Mouse (Mus musculus) CH12.LX (cell line): ENCODE data around the gene Ccdc62. TPM values are rescaled to one million over a fixed set of nuclear protein-coding genes. Genes with fewer than 3 reads are reported as not detected.

Experiments used
- DNase-seq: peaks from one replicate; pipeline ENCODE4 v3.0.0-alpha.2; 2013; ENCODE audit errors: extremely low read depth
- H3K27ac ChIP-seq: 2 replicates; pipeline ENCODE4 v1.5.1; 2012; ENCODE audit warnings: low read depth, mild to moderate bottlenecking, control low read depth, moderate library complexity; ENCODE audit not compliant: insufficient read depth
- H3K27me3 ChIP-seq: replicated peaks from 2 replicates; pipeline ENCODE3; 2012; ENCODE audit warnings: inconsistent platforms
- H3K36me3 ChIP-seq, 2 experiments: replicated peaks in 1 of 2; 2 replicates each; pipeline versions ENCODE3 to v1.6.1; 2012; ENCODE audit warnings: inconsistent platforms in 1 of 2, low read length in 1 of 2, mild to moderate bottlenecking in 1 of 2, mixed read lengths in 1 of 2, moderate library complexity in 1 of 2; ENCODE audit not compliant: control insufficient read depth in 1 of 2, insufficient read depth in 1 of 2
- H3K4me1 ChIP-seq, 2 experiments: 2 replicates each; pipeline ENCODE4 v1.6.1; 2012; ENCODE audit warnings: inconsistent platforms in 1 of 2, moderate library complexity in 1 of 2; ENCODE audit not compliant: insufficient read depth in 2 of 2, control insufficient read depth in 1 of 2
- H3K4me2 ChIP-seq: 2 replicates; pipeline ENCODE4 v1.6.1; 2012; ENCODE audit warnings: low read depth, mild to moderate bottlenecking, control low read depth; ENCODE audit not compliant: poor library complexity, insufficient read depth, severe bottlenecking
- H3K4me3 ChIP-seq, 3 experiments: fragments of 150-350 bp in 1 of 3; sonication (generic) in 1 of 3; replicated peaks in 1 of 3; 2 replicates each; pipeline versions ENCODE3 to v1.5.1; 2011 to 2012; ENCODE audit warnings: low read depth in 2 of 3, low read length in 2 of 3, mild to moderate bottlenecking in 2 of 3, moderate library complexity in 2 of 3, control low read depth in 1 of 3, improper control_type of control experiment in 1 of 3, inconsistent platforms in 1 of 3, mixed read lengths in 1 of 3; ENCODE audit not compliant: poor library complexity in 1 of 3
- H3K79me2 ChIP-seq: replicated peaks from 2 replicates; pipeline ENCODE4 v1.6.1; 2012; ENCODE audit warnings: mild to moderate bottlenecking, moderate library complexity; ENCODE audit not compliant: control insufficient read depth, poor library complexity, insufficient read depth, severe bottlenecking; ENCODE audit errors: extremely low read depth
- H3K9ac ChIP-seq: 2 replicates; pipeline ENCODE4 v1.6.1; 2012; ENCODE audit warnings: low read depth, mild to moderate bottlenecking, control low read depth, moderate library complexity; ENCODE audit not compliant: insufficient read depth
- H3K9me3 ChIP-seq: replicated peaks from 2 replicates; pipeline ENCODE3; 2012; ENCODE audit warnings: low read length, inconsistent platforms, mixed read lengths
- BHLHE40 ChIP-seq: IDR thresholded peaks from 2 replicates; pipeline ENCODE4 v1.6.1; 2011; ENCODE audit warnings: mild to moderate bottlenecking, low read depth, low read length, improper control_type of control experiment
- CHD1 ChIP-seq: IDR thresholded peaks from 2 replicates; pipeline ENCODE4 v1.6.1; 2012; ENCODE audit warnings: low read depth, low read length, improper control_type of control experiment, inconsistent platforms
- CTCF ChIP-seq, 2 experiments: IDR thresholded peaks in 1 of 2; conservative IDR thresholded peaks in 1 of 2; 2 replicates each; pipeline ENCODE4 v1.5.1; 2011 to 2012; ENCODE audit warnings: low read depth in 2 of 2, low read length in 2 of 2, improper control_type of control experiment in 1 of 2, inconsistent platforms in 1 of 2, mild to moderate bottlenecking in 1 of 2, moderate library complexity in 1 of 2
- EP300 ChIP-seq: IDR thresholded peaks from 2 replicates; pipeline ENCODE4 v1.6.1; 2011; ENCODE audit warnings: low read length, improper control_type of control experiment
- ETS1 ChIP-seq: conservative IDR thresholded peaks from 2 replicates; pipeline ENCODE4 v1.6.1; 2012; ENCODE audit warnings: low read depth, mild to moderate bottlenecking, inconsistent platforms, low read length, improper control_type of control experiment, moderate library complexity
- GABPA ChIP-seq: IDR thresholded peaks from 2 replicates; pipeline ENCODE4 v1.6.1; 2012; ENCODE audit warnings: low read depth, low read length, improper control_type of control experiment, inconsistent platforms; ENCODE audit not compliant: insufficient replicate concordance
- JUN ChIP-seq: IDR thresholded peaks from 2 replicates; pipeline ENCODE4 v1.6.1; 2011; ENCODE audit warnings: low read depth, mild to moderate bottlenecking, low read length, improper control_type of control experiment, moderate library complexity; ENCODE audit not compliant: insufficient read depth
- MAZ ChIP-seq: IDR thresholded peaks from 2 replicates; pipeline ENCODE4 v1.6.1; 2012; ENCODE audit warnings: low read depth, mild to moderate bottlenecking, inconsistent platforms, low read length, improper control_type of control experiment, moderate library complexity
- MYC ChIP-seq: IDR thresholded peaks from 2 replicates; pipeline ENCODE4 v1.6.1; 2011; ENCODE audit warnings: low read depth, mild to moderate bottlenecking, improper control_type of control experiment, low read length
- POLR2AphosphoS2 ChIP-seq: IDR thresholded peaks from 2 replicates; pipeline ENCODE4 v1.6.1; 2011; ENCODE audit warnings: low read depth, low read length, improper control_type of control experiment
- TCF12 ChIP-seq: IDR thresholded peaks from 2 replicates; pipeline ENCODE4 v1.6.1; 2014; ENCODE audit warnings: low read depth, mild to moderate bottlenecking, inconsistent platforms, low read length, improper control_type of control experiment
- UBTF ChIP-seq: IDR thresholded peaks from 2 replicates; pipeline ENCODE4 v1.6.1; 2012; ENCODE audit warnings: low read depth, mild to moderate bottlenecking, inconsistent platforms, low read length, improper control_type of control experiment, moderate library complexity
- USF2 ChIP-seq: conservative IDR thresholded peaks from 2 replicates; pipeline ENCODE4 v1.6.1; 2011; ENCODE audit warnings: low read depth, low read length, improper control_type of control experiment
- ZC3H11A ChIP-seq: IDR thresholded peaks from 2 replicates; pipeline ENCODE4 v1.6.1; 2012; ENCODE audit warnings: low read depth, mild to moderate bottlenecking, inconsistent platforms, low read length, improper control_type of control experiment
- ZNF384 ChIP-seq: IDR thresholded peaks from 2 replicates; pipeline ENCODE4 v1.6.1; 2012; ENCODE audit warnings: low read depth, low read length, improper control_type of control experiment, inconsistent platforms
- dilution Hi-C: fragments of 300-500 bp; cut with MboI; formaldehyde crosslinking; loops from 2 replicates; pipeline ENCODE4 v1.14.3; 2020; ENCODE audit warnings: low sequenced_read_pairs; ENCODE audit not compliant: extremely low pct_unique_long_range_greater_than_20kb, extremely low pct_ligation_motif_present
- in situ Hi-C: fragments of 300-500 bp; cut with MboI; formaldehyde crosslinking; loops from 3 replicates; pipeline ENCODE4 v1.14.3; 2019; ENCODE audit warnings: low sequenced_read_pairs, low pct_ligation_motif_present, low pct_unique_long_range_greater_than_20kb, mixed read lengths
- polyA plus RNA-seq: library from polyadenylated mRNA; unstranded; fragments of >175 nt; gene quantifications from 2 replicates; pipeline ENCODE4 v1.2.1, GENCODE M21; 2012; ENCODE audit warnings: low read depth; ENCODE audit not compliant: insufficient read length
- total RNA-seq, 2 experiments: library from RNA; depleted of rRNA; stranded (reverse); fragments of 300-350 nt in 1 of 2; fragments of >200 nt in 1 of 2; gene quantifications; 2 replicates each; pipeline ENCODE4 v1.2.3; 2012 to 2014

Gene Ccdc62
- total and polyA plus RNA-seq, 3 experiments, result 1.6 to 5.3 (median 2.0) TPM

DNA sequence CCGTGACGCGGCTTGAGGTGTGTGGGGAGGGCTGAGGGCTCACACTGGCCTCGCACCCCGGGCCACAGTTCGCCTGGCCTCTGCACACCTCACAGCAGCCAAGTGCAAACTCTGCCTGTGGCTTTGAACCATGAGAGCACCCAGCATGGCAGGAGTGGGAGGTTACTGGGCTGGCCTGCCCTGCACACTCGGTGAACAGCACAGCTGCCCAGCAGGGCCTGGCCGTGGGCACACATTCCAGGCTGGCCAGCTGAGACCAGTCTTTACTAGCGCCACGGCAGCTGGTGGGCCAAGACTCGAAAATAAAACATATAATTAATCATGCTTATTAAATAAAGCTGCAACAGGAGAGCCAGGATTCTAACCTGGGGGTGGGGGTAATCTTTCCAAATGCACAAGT lies 75.1 kb downstream of the Ccdc62 start:
- peaks cover 83 to 97% of the 10 kb centered on the region in 2 experiments for H3K36me3 ChIP-seq

DNA sequence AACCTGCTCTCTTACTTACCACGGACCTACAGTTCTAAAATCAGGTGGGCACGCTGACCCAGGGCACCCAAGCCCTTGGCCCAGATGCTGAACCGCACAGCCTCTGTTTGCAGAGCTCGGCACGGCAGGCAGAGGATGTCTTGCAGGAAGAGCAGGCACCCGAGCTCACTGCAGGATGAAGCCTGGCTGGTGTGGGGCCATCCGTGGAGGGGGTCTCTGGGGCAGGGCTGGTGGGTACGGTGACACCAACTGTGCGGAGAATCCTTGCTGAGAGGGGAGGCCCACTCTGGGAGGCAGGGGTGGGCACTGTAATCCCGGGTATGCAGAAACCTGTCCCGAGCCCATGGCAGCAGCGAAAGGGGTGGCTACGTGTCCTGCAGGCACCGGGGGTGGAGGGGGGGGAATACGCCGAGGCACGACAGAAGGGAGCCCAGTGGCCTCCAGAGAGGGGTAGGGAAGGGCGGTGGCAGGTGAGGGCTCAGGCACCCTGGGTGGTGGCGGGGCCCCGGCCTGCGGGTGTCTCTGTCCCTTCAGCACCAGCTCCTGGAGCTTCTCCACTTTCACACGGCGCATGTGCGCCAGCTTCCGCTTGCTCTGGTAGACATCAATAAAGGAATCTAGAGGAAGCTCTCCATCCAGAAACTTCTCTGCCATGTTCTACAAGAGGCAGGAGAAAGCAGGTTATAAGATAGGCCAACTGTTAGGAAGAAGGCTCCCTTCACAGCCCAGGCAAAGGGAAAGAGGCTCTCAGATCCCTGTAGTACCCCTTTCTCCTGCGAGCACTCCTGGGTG lies 75.8 kb downstream of the Ccdc62 start:
- Histone ChIP-seq H3K4me1 (peaks cover 11 to 60% of the 10 kb centered on the region in 2 experiments), H3K36me3 (peaks cover 76 to 93% of the 10 kb centered on the region in 2 experiments), H3K27me3 (no peaks in the 10 kb centered on the region), H3K79me2 (no peaks in the 10 kb centered on the region), H3K27ac (peak overlapping the region; percentile 11; the same call in 1 of the 2 replicates), H3K4me3 (no peak overlapping the region), H3K9ac (no peak overlapping the region), H3K4me2 (no peak overlapping the region), H3K9me3 (no peaks in the 10 kb centered on the region)
- dilution Hi-C loops (no loop called here), in situ Hi-C loops (no loop called here)
- TF ChIP-seq CTCF (conservative IDR thresholded peaks at IDR 0.05 in 1 of 2, IDR thresholded peaks at IDR 0.05 in 1 of 2; ENCODE audit: low read depth in 2 of 2, low read length in 2 of 2) (0 out of 4 replicates have a peak, but pooled peaks of 1 of the 2 experiments have one; percentile 5), USF2 (no peak)
- no peak for DNase-seq

More for the DNA sequence above, 75.1 kb downstream of the Ccdc62 start:
- Histone ChIP-seq H3K4me3 (no peak overlapping the region), H3K9ac (no peak overlapping the region), H3K27me3 (no peaks in the 10 kb centered on the region), H3K79me2 (no peaks in the 10 kb centered on the region), H3K27ac (no peak overlapping the region), H3K4me2 (no peak overlapping the region), H3K9me3 (no peaks in the 10 kb centered on the region), H3K4me1 (peaks cover 12 to 60% of the 10 kb centered on the region in 2 experiments)
- in situ Hi-C loops (no loop called here), dilution Hi-C loops (no loop called here)
- no peak for DNase-seq
- TF ChIP-seq ZC3H11A (no peak), TCF12 (no peak), GABPA (no peak), POLR2AphosphoS2 (no peak), UBTF (no peak), USF2 (no peak), MAZ (no peak), EP300 (no peak), ZNF384 (no peak), CHD1 (no peak), JUN (no peak)

DNA sequence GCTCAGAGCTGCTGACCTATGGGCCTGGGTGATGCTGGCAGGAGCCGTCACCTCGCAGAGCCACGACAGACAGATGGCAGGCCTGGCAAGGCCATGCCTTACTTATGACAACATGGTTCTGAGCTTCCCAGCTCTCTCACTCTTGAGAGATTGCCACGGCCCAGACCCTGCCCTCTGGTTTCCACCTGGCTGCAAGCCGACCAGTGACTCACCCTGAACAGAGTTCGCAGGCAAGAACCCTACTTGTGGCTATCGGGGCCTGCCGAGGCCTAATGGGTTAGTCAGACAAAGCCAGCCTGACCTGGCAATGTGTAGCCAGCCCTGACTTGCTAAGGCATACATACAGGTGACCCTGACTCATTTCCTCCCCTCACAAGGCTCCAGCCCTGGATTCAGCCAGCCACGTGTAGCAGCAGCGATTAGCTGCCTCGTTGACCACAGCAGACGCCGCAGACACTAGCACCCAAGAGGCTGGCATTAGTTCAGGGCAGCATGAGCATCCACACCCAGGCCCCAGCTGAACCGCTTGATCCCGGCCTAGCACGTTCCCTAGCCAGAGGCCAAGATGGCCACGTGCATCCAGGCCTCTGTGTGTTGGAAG lies 76.5 kb downstream of the Ccdc62 start:
- no peaks in the 10 kb centered on the region for H3K27me3 ChIP-seq
- dilution Hi-C loops, result no loop called here
- TF ChIP-seq MYC (0 out of 2 replicates have a peak, but pooled peaks have one; percentile 20), ZC3H11A (no peak), JUN (no peak), TCF12 (0 out of 2 replicates have a peak, but pooled peaks have one; percentile 27), ETS1 (peak; percentile 43; the same call in 1 of the 2 replicates), BHLHE40 (peak; percentile 53)
- DNase-seq, result no peak
- H3K36me3 ChIP-seq, result peaks cover 69 to 86% of the 10 kb centered on the region in 2 experiments
- H3K4me1 ChIP-seq, result peaks cover 13 to 60% of the 10 kb centered on the region in 2 experiments
- H3K4me2 ChIP-seq, result no peak overlapping the region
- no peaks in the 10 kb centered on the region for H3K79me2 ChIP-seq
- no peak overlapping the region for H3K9ac ChIP-seq
- H3K9me3 ChIP-seq, result no peaks in the 10 kb centered on the region
- in situ Hi-C loops, result no loop called here
- peak overlapping the region; percentile 11; the same call in 1 of the 2 replicates for H3K27ac ChIP-seq
- H3K4me3 ChIP-seq, result no peak overlapping the region
